ENCODE assay signal across 8 mouse cellular contexts in genomic region chr13:119378404-119379037, GRCm38 (mm10). TPM values are rescaled to one million over a fixed set of nuclear protein-coding genes. Genes with fewer than 3 reads are reported as not detected.
A peak's percentile ranks its signal among the peaks of the same experiment; 100 is the strongest.
DNase-seq lines count a peak whose midpoint lies in the region; TF ChIP-seq lines count a peak whose summit lies in the region.

No protein-coding gene starts in this region.

- no peaks in the 10 kb centered on the region for H3K36me3 ChIP-seq in ES-E14 (ENCODE audit: control insufficient read depth, insufficient read depth, low read length, poor library complexity, severe bottlenecking)

- no peaks in the 10 kb centered on the region for H3K4me1 ChIP-seq in ES-E14 (ENCODE audit: control insufficient read depth in 2 of 2, insufficient read depth in 2 of 2, low read length in 2 of 2, poor library complexity in 1 of 2)
- H3K4me1 ChIP-seq in bone marrow, adult 2 months (ENCODE audit: control insufficient read depth, insufficient read depth, low read length) = no peaks in the 10 kb centered on the region
- no peaks in the 10 kb centered on the region for H3K4me1 ChIP-seq in embryonic fibroblast, embryonic 13.5 days (ENCODE audit: control insufficient read depth, insufficient read depth, low read length)

- DNase-seq in ES-E14 (ENCODE audit: low read depth, low spot score) = peak; percentile 43
- DNase-seq in heart, postnatal 36 days = peak; percentile 71 to 86
- DNase-seq in layer of hippocampus, adult 9-11 months = peak; percentile 64
- DNase-seq in lung, postnatal 10 days = peak; percentile 81
- DNase-seq in right cerebral cortex, adult 2 months (ENCODE audit: low spot score in 2 of 2) = peak; percentile 83 to 90
- DNase-seq in urinary bladder, postnatal 10 days (ENCODE audit: low spot score) = peak; percentile 37

- in situ Hi-C loops in ES-E14 (cut with MboI; ENCODE audit: low sequenced_read_pairs in 2 of 2, unreplicated experiment in 2 of 2) = no loop called here

- peak; percentile 80 for TF ChIP-seq CTCF in bone marrow, adult 2 months (IDR thresholded peaks at IDR 0.05; ENCODE audit: control insufficient read depth, insufficient read depth, low read length)
- TF ChIP-seq CTCF in embryonic fibroblast, embryonic 13.5 days (IDR thresholded peaks at IDR 0.05; ENCODE audit: borderline replicate concordance, insufficient read depth, low read length) = peak; percentile 69

- TF ChIP-seq POLR2A in bone marrow, adult 2 months (IDR thresholded peaks at IDR 0.05; ENCODE audit: borderline replicate concordance, control insufficient read depth, low read depth, low read length) = no peak
- TF ChIP-seq POLR2A in embryonic fibroblast, embryonic 13.5 days (IDR thresholded peaks at IDR 0.05; ENCODE audit: low read depth, low read length) = no peak

- intact Hi-C loops in heart, postnatal 36 days (cut with DNase I) = loop anchor here (5.0 kb wide), 1 partner anchor 96 kb away; no protein-coding TSS in a partner anchor

- no peak overlapping the region for H3K27ac ChIP-seq in ES-E14 (ENCODE audit: insufficient read depth, low read depth, low read length, poor library complexity, severe bottlenecking)
- H3K27ac ChIP-seq in bone marrow, adult 2 months (ENCODE audit: control insufficient read depth, insufficient read depth, low read depth, low read length, poor library complexity) = no peak overlapping the region
- no peak overlapping the region for H3K27ac ChIP-seq in embryonic fibroblast, embryonic 13.5 days (ENCODE audit: insufficient read depth, low read length)

- H3K9me3 ChIP-seq in ES-E14 (ENCODE audit: control insufficient read depth, insufficient read depth, low read depth, low read length) = no peaks in the 10 kb centered on the region

- 54% methylated on average over 5 of the region's 5 CpGs for WGBS in bone marrow, adult 2 months

- H3K9ac ChIP-seq in ES-E14 (ENCODE audit: insufficient read depth, low read depth, low read length, poor library complexity, severe bottlenecking) = no peak overlapping the region

- H3K4me3 ChIP-seq in ES-E14 (ENCODE audit: insufficient read depth in 1 of 2, low read depth in 1 of 2, low read length in 2 of 2, poor library complexity in 1 of 2, severe bottlenecking in 1 of 2) = no peak overlapping the region
- H3K4me3 ChIP-seq in bone marrow, adult 2 months (replicated peaks; ENCODE audit: control insufficient read depth, low read depth, low read length) = no peak overlapping the region
- no peak overlapping the region for H3K4me3 ChIP-seq in embryonic fibroblast, embryonic 13.5 days (ENCODE audit: insufficient read depth, low read length)

TF ChIP-seq in ES-E14, 5 proteins besides CTCF, POLR2A, EP300 and RAD21:
- TF ChIP-seq CHD2 (IDR thresholded peaks at IDR 0.05; ENCODE audit: low read depth, low read length) = no peak
- TF ChIP-seq ZNF384 (IDR thresholded peaks at IDR 0.05; ENCODE audit: low read depth, low read length) = no peak
- no peak for TF ChIP-seq MAFK (IDR thresholded peaks at IDR 0.05; ENCODE audit: insufficient read depth, low read depth, low read length)
- TF ChIP-seq HCFC1 (IDR thresholded peaks at IDR 0.05; ENCODE audit: borderline replicate concordance, insufficient read depth, low read length) = no peak
- no peak for TF ChIP-seq ZC3H11A (IDR thresholded peaks at IDR 0.05; ENCODE audit: borderline replicate concordance, low read depth, low read length)
TF ChIP-seq in ES-E14: peak in this region for 0.

RNA-seq across cellular contexts. Expression of gene Paip1, which starts 49.9 kb away (rescaled TPM):
- 15.0 and 25.6 TPM in 2 replicates for total RNA-seq in ES-E14 (2012; rRNA removed)
- 22.7 and 62.0 TPM in 2 replicates for polyA plus RNA-seq in bone marrow, adult 2 months (2011; ENCODE audit: insufficient read depth, insufficient read length, low replicate concordance, missing spikeins)
- polyA plus RNA-seq in embryonic fibroblast, embryonic 13.5 days (2011; ENCODE audit: insufficient read length, low read depth, missing spikeins) = 147 and 149 TPM in 2 replicates
- 100 to 1,000 TPM; 114 to 117 TPM for total RNA-seq in heart, postnatal 36 days (2021)
